Mouse (Mus musculus) thymus, adult 2 months (tissue): ENCODE data around the gene 0610009B22Rik. TPM values are rescaled to one million over a fixed set of nuclear protein-coding genes. Genes with fewer than 3 reads are reported as not detected.
"Not testable (repeated sequence)": the region's sequence is repeated elsewhere in the genome, so short reads cannot be mapped to it uniquely, and the experiment has no call there.

Experiments
- DNase-seq: peaks from one replicate; pipeline ENCODE4 v3.0.0; 2021
- H3K27ac ChIP-seq: fragments of 200-500 bp; 2 replicates; pipeline ENCODE4 v1.5.1; 2012; ENCODE audit warnings: low read length, control low read depth; ENCODE audit not compliant: control insufficient read depth, insufficient read depth
- H3K27me3 ChIP-seq: fragments of 200-500 bp; 2 replicates; pipeline ENCODE4 v1.6.1; 2012; ENCODE audit warnings: mild to moderate bottlenecking, low read length, moderate library complexity, mixed read lengths; ENCODE audit not compliant: control insufficient read depth, insufficient read depth
- H3K36me3 ChIP-seq: fragments of 200-500 bp; 2 replicates; pipeline ENCODE4 v1.6.1; 2012; ENCODE audit warnings: mild to moderate bottlenecking, low read length, moderate library complexity; ENCODE audit not compliant: control insufficient read depth, insufficient read depth
- H3K4me1 ChIP-seq: fragments of 200-500 bp; replicated peaks from 2 replicates; pipeline ENCODE4 v1.6.1; 2012; ENCODE audit warnings: low read length; ENCODE audit not compliant: control insufficient read depth, insufficient read depth
- H3K4me3 ChIP-seq: fragments of 200-500 bp; 2 replicates; pipeline ENCODE4 v1.5.1; 2012; ENCODE audit warnings: mild to moderate bottlenecking, low read length, control low read depth, moderate library complexity; ENCODE audit not compliant: control insufficient read depth, insufficient read depth
- CTCF ChIP-seq: fragments of 200-500 bp; IDR thresholded peaks from 2 replicates; pipeline ENCODE4 v1.5.1; 2012; ENCODE audit warnings: mild to moderate bottlenecking, control low read depth, low read length, moderate library complexity, borderline replicate concordance; ENCODE audit not compliant: control insufficient read depth, poor library complexity, insufficient read depth; ENCODE audit errors: extremely low read depth
- POLR2A ChIP-seq: fragments of 200-500 bp; IDR thresholded peaks from 2 replicates; pipeline ENCODE4 v1.6.1; 2012; ENCODE audit warnings: mild to moderate bottlenecking, low read length, control low read depth, moderate library complexity; ENCODE audit not compliant: control insufficient read depth, poor library complexity, insufficient read depth; ENCODE audit errors: extremely low read depth
- WGBS: fragments of 180-500 bp; shearing (Covaris S2); methylation state at CpG from one replicate; pipeline ENCODE4 v1.1.7; 2018; 5-methylcytosine and 5-hydroxymethylcytosine counted together
- polyA plus RNA-seq: library from polyadenylated mRNA; depleted of rRNA; stranded (reverse); fragments of >200 nt; gene quantifications from 2 replicates; pipeline ENCODE4 v1.2.3, GENCODE M21; 2012

0610009B22Rik gene
- polyA plus RNA-seq, 1 experiment, result 10.1 TPM

DNA sequence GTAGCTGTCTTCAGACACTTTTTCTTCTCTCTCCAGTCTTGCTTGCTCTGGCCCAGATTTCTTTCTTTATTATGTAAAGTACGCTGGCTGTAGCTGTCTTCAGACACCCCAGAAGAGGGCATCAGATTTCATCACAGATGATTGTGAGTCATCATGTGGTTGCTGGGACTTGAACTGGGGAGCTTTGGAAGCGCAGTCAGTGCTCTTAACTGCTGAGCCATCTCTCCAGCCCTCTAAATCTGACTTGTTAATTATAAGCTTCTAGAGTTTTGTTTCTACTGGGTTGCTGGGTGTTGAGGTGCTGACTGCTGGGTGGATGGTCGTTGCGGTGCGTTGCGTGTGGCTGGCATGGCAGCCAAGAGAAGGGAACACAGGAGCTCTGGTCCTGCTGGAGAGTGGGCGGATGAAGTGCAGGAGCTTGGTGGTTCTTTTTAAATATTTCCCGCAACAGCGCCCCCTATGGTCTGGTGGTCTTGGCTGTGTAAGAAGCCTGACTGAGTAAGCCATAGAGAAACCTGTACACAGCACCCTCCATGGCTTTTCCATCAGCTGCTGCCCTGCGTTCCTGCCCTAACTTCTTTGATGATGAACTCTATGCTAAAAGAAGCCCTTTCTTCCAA lies 14.8 kb upstream of the 0610009B22Rik start:
- WGBS, result 92% methylated on average over 10 of the region's 10 CpGs

DNA sequence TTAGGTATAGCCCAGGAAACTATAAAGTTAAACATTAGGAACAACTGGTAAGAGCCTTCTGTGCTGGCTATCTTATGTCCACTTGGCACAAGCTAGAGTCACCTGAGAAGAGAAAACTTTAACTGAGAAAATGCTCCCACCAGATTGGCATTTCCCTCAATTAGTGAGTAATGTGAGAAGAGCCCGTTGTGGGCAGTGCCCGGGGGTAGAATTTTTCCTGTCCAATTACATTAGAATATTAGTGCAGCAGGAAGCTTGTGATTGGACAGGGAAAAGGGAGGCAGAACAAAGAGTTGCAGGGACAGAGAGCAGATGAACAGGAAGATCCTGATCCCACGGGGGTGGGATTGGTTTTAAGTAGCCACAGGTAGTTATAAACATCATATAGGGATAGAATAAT lies 14.2 kb upstream of the 0610009B22Rik start:
- H3K27me3 ChIP-seq, result no peaks in the 10 kb centered on the region
- H3K4me1 ChIP-seq, result no peaks in the 10 kb centered on the region
- no peak overlapping the region for H3K27ac ChIP-seq
- 96% methylated on average over 3 of the region's 3 CpGs for WGBS
- TF ChIP-seq POLR2A, result no peak
- TF ChIP-seq CTCF, result no peak
- no peak for DNase-seq
- no peak overlapping the region for H3K4me3 ChIP-seq
- peaks cover 33% of the 10 kb centered on the region for H3K36me3 ChIP-seq

More for the DNA sequence above, 14.8 kb upstream of the 0610009B22Rik start:
- peak; percentile 65; the same call in 1 of the 2 replicates for TF ChIP-seq CTCF
- no peak for TF ChIP-seq POLR2A
- Histone ChIP-seq H3K4me3 (no peak overlapping the region), H3K36me3 (peaks cover 33% of the 10 kb centered on the region), H3K27me3 (no peaks in the 10 kb centered on the region), H3K4me1 (no peaks in the 10 kb centered on the region), H3K27ac (no peak overlapping the region)
- DNase-seq, result peak; percentile 30

DNA sequence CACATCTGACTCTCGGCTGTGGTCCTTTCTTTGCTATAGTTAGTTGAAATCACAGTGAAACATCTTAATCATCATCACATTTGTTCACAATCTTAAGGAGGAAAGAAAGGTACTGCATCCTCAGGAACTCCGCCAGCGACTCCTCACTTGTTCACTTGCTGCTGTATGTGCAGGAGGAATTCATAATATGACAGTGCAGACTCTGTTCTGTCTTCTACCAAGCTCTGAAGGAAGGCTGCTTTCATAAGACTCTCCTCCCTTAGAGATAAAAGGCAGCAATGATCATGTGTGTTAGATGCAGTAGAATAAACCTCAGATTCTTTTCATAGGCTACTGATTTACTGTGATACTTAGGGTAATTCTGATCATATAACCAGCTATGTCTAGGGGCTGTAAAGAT lies 6.3 kb upstream of the 0610009B22Rik start:
- Histone ChIP-seq H3K4me1 (no peaks in the 10 kb centered on the region), H3K27me3 (no peaks in the 10 kb centered on the region), H3K4me3 (no peak overlapping the region), H3K36me3 (peaks cover 11% of the 10 kb centered on the region), H3K27ac (no peak overlapping the region)
- TF ChIP-seq POLR2A (no peak), CTCF (no peak)
- WGBS, result 97% methylated on average over 3 of the region's 3 CpGs
- no peak for DNase-seq

GRCm38 (mm10) chr11:51690597-51690996 lies 1.9 kb upstream of the 0610009B22Rik start:
- not testable (repeated sequence) for H3K27me3 ChIP-seq, H3K27ac ChIP-seq, H3K4me1 ChIP-seq, H3K36me3 ChIP-seq, DNase-seq, H3K4me3 ChIP-seq
- 91% methylated on average over 3 of the region's 3 CpGs for WGBS

DNA sequence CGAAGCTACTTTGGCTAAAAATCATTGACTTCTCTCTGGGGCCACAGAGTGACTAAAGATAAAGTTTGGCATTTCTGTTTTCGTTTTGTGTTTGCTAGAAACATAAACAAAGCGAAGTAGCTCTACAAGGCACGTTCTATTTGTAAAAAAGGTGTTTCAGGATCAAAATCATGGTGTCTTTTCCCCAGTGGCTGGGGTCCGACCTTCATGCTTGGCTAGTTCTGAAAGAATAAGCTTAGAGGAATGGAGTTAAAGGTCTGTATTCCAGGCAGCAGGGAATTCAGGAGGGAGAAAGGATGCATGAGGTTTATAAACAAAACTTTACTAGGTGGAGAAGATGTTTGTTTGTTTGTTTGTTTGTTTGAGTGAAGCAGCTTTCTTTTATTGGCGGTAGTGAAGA lies 669 bp upstream of the 0610009B22Rik start:
- no peak for TF ChIP-seq CTCF
- Histone ChIP-seq H3K4me1 (peaks cover 3% of the 10 kb centered on the region; the same call in 1 of the 2 replicates), H3K36me3 (no peaks in the 10 kb centered on the region), H3K27me3 (no peaks in the 10 kb centered on the region), H3K4me3 (no peak overlapping the region), H3K27ac (no peak overlapping the region)
- no peak for DNase-seq
- 30% methylated on average over 6 of the region's 6 CpGs for WGBS

DNA sequence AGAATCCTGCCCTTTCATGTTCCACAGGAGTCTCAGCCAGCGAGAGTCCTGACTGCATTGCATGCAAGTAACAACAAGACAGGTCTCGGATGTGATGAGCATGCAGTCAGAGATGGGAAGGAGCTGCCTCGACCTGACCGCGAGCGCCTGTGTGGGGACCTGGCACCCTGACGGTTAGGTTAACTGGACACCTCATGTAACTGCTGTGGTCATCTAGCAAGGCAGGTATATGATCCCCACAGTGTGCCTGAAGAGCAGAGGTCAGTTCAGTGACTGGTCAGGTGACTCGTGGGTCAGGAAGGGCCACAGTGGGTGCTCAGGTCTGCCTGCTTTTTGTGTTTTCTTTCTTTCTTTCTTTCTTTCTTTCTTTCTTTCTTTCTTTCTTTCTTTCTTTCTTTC lies 6.7 kb downstream of the 0610009B22Rik start:
- Histone ChIP-seq H3K27ac (no peak overlapping the region), H3K36me3 (no peaks in the 10 kb centered on the region), H3K4me1 (0 out of 2 replicates have a peak, but pooled peaks cover 3% of the 10 kb centered on the region), H3K27me3 (no peaks in the 10 kb centered on the region), H3K4me3 (no peak overlapping the region)
- WGBS, result 51% methylated on average over 8 of the region's 8 CpGs
- no peak for DNase-seq
- TF ChIP-seq POLR2A, result no peak
- no peak for TF ChIP-seq CTCF

GRCm38 (mm10) chr11:51681324-51681975 lies 7.2 kb downstream of the 0610009B22Rik start:
- H3K4me3 ChIP-seq, result no peak overlapping the region
- WGBS, result 27% methylated on average over 13 of the region's 13 CpGs
- no peaks in the 10 kb centered on the region for H3K27me3 ChIP-seq
- H3K27ac ChIP-seq, result no peak overlapping the region
- TF ChIP-seq POLR2A, result no peak
- TF ChIP-seq CTCF, result no peak; the same call in 1 of the 2 replicates
- H3K4me1 ChIP-seq, result 0 out of 2 replicates have a peak, but pooled peaks cover 3% of the 10 kb centered on the region
- no peaks in the 10 kb centered on the region for H3K36me3 ChIP-seq
- peak; percentile 88 for DNase-seq
